Mouse (Mus musculus): ENCODE measurements around the gene Epb41l4b. TPM values are rescaled to one million over a fixed set of nuclear protein-coding genes. Genes with fewer than 3 reads are reported as not detected.

Gene Epb41l4b
- polyA plus RNA-seq, 1 experiment from 2014 or later, result 0.74 TPM

DNA sequence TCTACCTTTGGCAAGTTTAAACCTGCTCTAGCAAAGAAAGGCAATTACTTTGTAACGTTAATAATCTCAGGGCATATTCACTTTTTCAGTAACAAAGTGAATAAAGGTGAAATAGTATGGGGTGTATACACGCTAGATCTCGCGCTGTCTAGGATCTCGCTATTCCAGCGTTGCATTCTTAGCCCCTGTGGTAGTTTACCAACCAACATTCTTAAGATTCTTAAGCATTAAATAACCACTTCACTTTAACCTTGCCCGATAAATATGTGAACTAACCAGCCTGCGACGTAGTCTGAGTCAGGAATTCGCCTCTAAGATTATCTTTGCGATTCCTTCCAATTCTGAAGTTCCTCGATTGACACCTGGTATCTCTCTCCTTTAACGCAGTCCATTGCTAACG is 197.1 kb downstream of the Epb41l4b start:
- no peaks in the 10 kb centered on the region for H3K27me3 ChIP-seq (replicated peaks; ENCODE audit: control insufficient read depth, insufficient read depth, low read length)
- DNase-seq (ENCODE audit: low spot score), result peak; percentile 11
- H3K4me1 ChIP-seq (ENCODE audit: control insufficient read depth, insufficient read depth, low read length), result peaks cover 8% of the 10 kb centered on the region; the same call in 1 of the 2 replicates
- H3K9ac ChIP-seq (ENCODE audit: low read length), result peak overlapping the region; percentile 86
- H3K9me3 ChIP-seq (replicated peaks; ENCODE audit: control insufficient read depth, low read length), result no peaks in the 10 kb centered on the region
- peak overlapping the region; percentile 88 for H3K4me3 ChIP-seq (ENCODE audit: low read depth, low read length)
- ATAC-seq, result no peak
- H3K36me3 ChIP-seq (ENCODE audit: control insufficient read depth, insufficient read depth, low read length), result no peaks in the 10 kb centered on the region
- no peak overlapping the region for H3K27ac ChIP-seq (ENCODE audit: low read depth, low read length)
- under 1% methylated on average over 14 of the region's 14 CpGs for WGBS
- H3K4me2 ChIP-seq (ENCODE audit: low read length), result peak overlapping the region; percentile 94

DNA sequence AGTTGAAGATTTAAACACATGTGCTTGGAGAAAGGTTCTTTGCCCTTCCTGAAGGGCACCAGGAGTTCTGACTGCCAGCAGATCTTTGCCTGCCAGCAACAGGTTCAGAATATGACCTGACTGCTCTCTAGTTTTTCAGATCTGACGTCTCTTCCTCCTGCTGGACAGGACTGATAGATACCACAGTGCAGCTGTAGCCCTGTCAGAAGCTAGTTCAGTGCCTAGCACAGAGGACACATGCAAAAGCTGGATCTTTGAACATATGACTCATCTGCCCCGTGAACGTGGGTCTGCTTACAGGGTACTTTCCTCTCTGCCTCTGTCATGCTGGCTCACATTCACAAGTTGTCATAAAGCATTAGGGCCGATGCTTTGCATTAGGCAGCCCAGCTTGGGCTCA is 199.0 kb downstream of the Epb41l4b start:
- Histone ChIP-seq H3K27me3 (replicated peaks; ENCODE audit: control insufficient read depth, insufficient read depth, low read length) (no peaks in the 10 kb centered on the region), H3K4me2 (ENCODE audit: low read length) (no peak overlapping the region), H3K9ac (ENCODE audit: low read length) (no peak overlapping the region), H3K27ac (ENCODE audit: low read depth, low read length) (no peak overlapping the region), H3K4me3 (ENCODE audit: low read depth, low read length) (no peak overlapping the region), H3K4me1 (ENCODE audit: control insufficient read depth, insufficient read depth, low read length) (peaks cover 8% of the 10 kb centered on the region; the same call in 1 of the 2 replicates), H3K36me3 (ENCODE audit: control insufficient read depth, insufficient read depth, low read length) (no peaks in the 10 kb centered on the region), H3K9me3 (replicated peaks; ENCODE audit: control insufficient read depth, low read length) (no peaks in the 10 kb centered on the region)
- no peak for DNase-seq (ENCODE audit: low spot score)
- WGBS, result 68% methylated on average over 4 of the region's 4 CpGs
- ATAC-seq, result no peak

GRCm38 (mm10) chr4:56943258-56943657 is 200.0 kb downstream of the Epb41l4b start:
- 40% methylated on average over 1 of the region's 1 CpGs for WGBS
- Histone ChIP-seq H3K9ac (ENCODE audit: low read length) (no peak overlapping the region), H3K4me1 (ENCODE audit: control insufficient read depth, insufficient read depth, low read length) (peaks cover 8% of the 10 kb centered on the region; the same call in 1 of the 2 replicates), H3K9me3 (replicated peaks; ENCODE audit: control insufficient read depth, low read length) (no peaks in the 10 kb centered on the region), H3K4me2 (ENCODE audit: low read length) (no peak overlapping the region), H3K4me3 (ENCODE audit: low read depth, low read length) (no peak overlapping the region), H3K36me3 (ENCODE audit: control insufficient read depth, insufficient read depth, low read length) (0 out of 2 replicates have a peak, but pooled peaks cover 2% of the 10 kb centered on the region), H3K27me3 (replicated peaks; ENCODE audit: control insufficient read depth, insufficient read depth, low read length) (no peaks in the 10 kb centered on the region), H3K27ac (ENCODE audit: low read depth, low read length) (no peak overlapping the region)
- ATAC-seq (no peak), DNase-seq (ENCODE audit: low spot score) (no peak)

- no peak overlapping the region for H3K27ac ChIP-seq (ENCODE audit: low read depth, low read length)
- H3K36me3 ChIP-seq (ENCODE audit: control insufficient read depth, insufficient read depth, low read length), result 0 out of 2 replicates have a peak, but pooled peaks cover 2% of the 10 kb centered on the region
- WGBS, result 87% methylated on average over 1 of the region's 1 CpGs
- H3K9ac ChIP-seq (ENCODE audit: low read length), result no peak overlapping the region
- no peak for DNase-seq (ENCODE audit: low spot score)
- no peak overlapping the region for H3K4me3 ChIP-seq (ENCODE audit: low read depth, low read length)
- no peak overlapping the region for H3K4me2 ChIP-seq (ENCODE audit: low read length)
- no peaks in the 10 kb centered on the region for H3K9me3 ChIP-seq (replicated peaks; ENCODE audit: control insufficient read depth, low read length)
- no peaks in the 10 kb centered on the region for H3K27me3 ChIP-seq (replicated peaks; ENCODE audit: control insufficient read depth, insufficient read depth, low read length)
- peaks cover 8% of the 10 kb centered on the region; the same call in 1 of the 2 replicates for H3K4me1 ChIP-seq (ENCODE audit: control insufficient read depth, insufficient read depth, low read length)
- ATAC-seq, result no peak
These were observed 200.7 kb downstream of the Epb41l4b start for GRCm38 (mm10) chr4:56942567-56942966.

Other genes starting within 250 kb of the Epb41l4b start
- gene Tmem245, start 196.0 kb downstream of the Epb41l4b start, polyA plus RNA-seq (2014; fragmentation: Nextera tagmentation; extraction: Ambion mirVana), result 4.8 and 6.0 TPM in 2 replicates
- gene Frrs1l, start 153.0 kb downstream of the Epb41l4b start, polyA plus RNA-seq (2014; fragmentation: Nextera tagmentation; extraction: Ambion mirVana), result 13.8 and 18.9 TPM in 2 replicates
- 0.58 and 0.66 TPM in 2 replicates for gene Ptpn3, start 158.4 kb upstream of the Epb41l4b start, polyA plus RNA-seq (2014; fragmentation: Nextera tagmentation; extraction: Ambion mirVana)